Mouse (Mus musculus): Measurements from ENCODE around the gene Wnt5a. TPM values are rescaled to one million over a fixed set of nuclear protein-coding genes. Genes with fewer than 3 reads are reported as not detected.

Wnt5a gene
- polyA plus RNA-seq, 1 experiment, result not detected

GRCm38 (mm10) chr14:28508288-28509258 lies 4.0 kb downstream of the Wnt5a start:
- Histone ChIP-seq H3K4me3 (replicated peaks) (no peak overlapping the region), H3K4me1 (peaks cover 16% of the 10 kb centered on the region), H3K27me3 (replicated peaks) (peaks cover 93% of the 10 kb centered on the region), H3K9me3 (no peaks in the 10 kb centered on the region; the same call in 1 of the 2 replicates), H3K36me3 (replicated peaks; ENCODE audit: low read length) (no peaks in the 10 kb centered on the region)
- TF ChIP-seq FLI1 (IDR thresholded peaks at IDR 0.05; ENCODE audit: low read length) (no peak), GATA1 (IDR thresholded peaks at IDR 0.05; ENCODE audit: borderline replicate concordance, low read length) (no peak)

GRCm38 (mm10) chr14:28509441-28510340 lies 5.1 kb downstream of the Wnt5a start:
- Histone ChIP-seq H3K4me1 (peaks cover 13% of the 10 kb centered on the region; the same call in 1 of the 2 replicates), H3K9me3 (no peaks in the 10 kb centered on the region), H3K27me3 (replicated peaks) (peaks cover 82% of the 10 kb centered on the region), H3K36me3 (replicated peaks; ENCODE audit: low read length) (no peaks in the 10 kb centered on the region), H3K4me3 (replicated peaks) (no peak overlapping the region)
- TF ChIP-seq FLI1 (IDR thresholded peaks at IDR 0.05; ENCODE audit: low read length), result no peak
- no peak for TF ChIP-seq GATA1 (IDR thresholded peaks at IDR 0.05; ENCODE audit: borderline replicate concordance, low read length)

DNA sequence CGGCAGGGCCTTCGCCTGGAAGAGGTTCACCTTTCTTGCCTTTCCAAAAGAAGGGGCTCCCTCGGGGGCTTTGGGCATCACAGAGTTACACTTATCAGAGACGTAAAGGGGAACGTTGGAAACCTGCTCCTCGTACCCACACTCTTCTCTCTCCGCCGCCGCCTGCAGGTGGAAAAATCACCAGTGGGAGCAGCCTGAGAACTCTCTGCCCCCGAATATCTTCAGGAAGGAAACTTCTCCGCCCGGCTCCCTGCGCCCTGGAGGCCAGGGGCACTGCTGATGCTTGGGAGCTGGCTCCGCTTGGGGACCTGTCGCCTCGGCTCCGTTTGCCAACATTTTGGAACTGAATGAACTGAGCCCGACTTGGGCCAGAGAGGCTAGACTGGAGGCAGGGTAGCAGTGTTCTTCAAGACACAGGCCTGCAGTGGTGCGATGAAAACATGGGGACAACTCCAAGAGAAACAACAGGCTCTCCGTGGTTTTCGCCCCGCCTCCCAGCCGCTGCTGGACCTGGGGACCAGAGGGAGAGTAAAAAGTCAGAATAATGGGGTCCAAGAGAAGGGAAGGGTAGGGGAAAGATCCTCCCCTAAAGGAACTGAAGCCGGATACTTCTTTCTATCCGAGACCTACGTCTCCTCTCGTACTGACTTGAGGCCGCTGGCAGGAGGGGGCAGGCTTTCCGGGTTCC lies 5.9 kb downstream of the Wnt5a start:
- H3K27me3 ChIP-seq (replicated peaks), result peaks cover 75% of the 10 kb centered on the region
- H3K9me3 ChIP-seq, result no peaks in the 10 kb centered on the region
- no peak for TF ChIP-seq GATA1 (IDR thresholded peaks at IDR 0.05; ENCODE audit: borderline replicate concordance, low read length)
- no peak for TF ChIP-seq FLI1 (IDR thresholded peaks at IDR 0.05; ENCODE audit: low read length)
- H3K4me3 ChIP-seq (replicated peaks), result no peak overlapping the region
- no peaks in the 10 kb centered on the region for H3K36me3 ChIP-seq (replicated peaks; ENCODE audit: low read length)
- H3K4me1 ChIP-seq, result peaks cover 5% of the 10 kb centered on the region; the same call in 1 of the 2 replicates

DNA sequence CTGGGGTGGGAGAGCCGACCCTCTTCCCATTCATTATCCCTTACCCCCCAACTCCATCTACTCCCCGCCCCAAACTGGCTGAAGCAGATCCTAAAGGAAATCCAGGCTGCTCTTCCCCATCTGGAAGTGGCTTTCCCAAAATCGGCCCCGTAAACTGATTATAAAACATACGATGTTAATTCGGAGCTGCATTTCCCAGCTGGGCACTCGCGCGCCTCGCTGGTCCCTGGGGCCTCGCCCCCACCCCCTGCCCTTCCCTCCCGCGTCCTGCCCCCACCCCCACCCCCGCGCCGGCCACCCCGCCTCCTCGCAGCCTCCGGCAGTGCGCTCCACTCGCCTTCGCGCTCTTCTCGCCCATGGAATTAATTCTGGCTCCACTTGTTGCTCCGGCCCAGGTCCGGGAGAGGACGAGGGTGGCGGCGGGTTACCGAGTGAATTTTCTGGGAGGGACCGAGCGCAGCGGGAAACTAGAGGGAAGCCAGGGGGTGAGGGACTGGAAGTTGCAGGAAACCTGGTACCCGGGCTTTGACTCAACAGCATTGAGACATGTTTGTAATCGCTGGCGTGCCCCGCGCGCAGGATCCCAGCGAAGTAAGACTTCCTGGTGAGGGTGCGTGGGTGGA lies 6.6 kb downstream of the Wnt5a start:
- H3K9me3 ChIP-seq, result no peaks in the 10 kb centered on the region
- H3K4me1 ChIP-seq, result no peaks in the 10 kb centered on the region
- TF ChIP-seq GATA1 (IDR thresholded peaks at IDR 0.05; ENCODE audit: borderline replicate concordance, low read length) (no peak), FLI1 (IDR thresholded peaks at IDR 0.05; ENCODE audit: low read length) (no peak)
- no peaks in the 10 kb centered on the region for H3K36me3 ChIP-seq (replicated peaks; ENCODE audit: low read length)
- no peak overlapping the region for H3K4me3 ChIP-seq (replicated peaks)
- peaks cover 69% of the 10 kb centered on the region for H3K27me3 ChIP-seq (replicated peaks)

DNA sequence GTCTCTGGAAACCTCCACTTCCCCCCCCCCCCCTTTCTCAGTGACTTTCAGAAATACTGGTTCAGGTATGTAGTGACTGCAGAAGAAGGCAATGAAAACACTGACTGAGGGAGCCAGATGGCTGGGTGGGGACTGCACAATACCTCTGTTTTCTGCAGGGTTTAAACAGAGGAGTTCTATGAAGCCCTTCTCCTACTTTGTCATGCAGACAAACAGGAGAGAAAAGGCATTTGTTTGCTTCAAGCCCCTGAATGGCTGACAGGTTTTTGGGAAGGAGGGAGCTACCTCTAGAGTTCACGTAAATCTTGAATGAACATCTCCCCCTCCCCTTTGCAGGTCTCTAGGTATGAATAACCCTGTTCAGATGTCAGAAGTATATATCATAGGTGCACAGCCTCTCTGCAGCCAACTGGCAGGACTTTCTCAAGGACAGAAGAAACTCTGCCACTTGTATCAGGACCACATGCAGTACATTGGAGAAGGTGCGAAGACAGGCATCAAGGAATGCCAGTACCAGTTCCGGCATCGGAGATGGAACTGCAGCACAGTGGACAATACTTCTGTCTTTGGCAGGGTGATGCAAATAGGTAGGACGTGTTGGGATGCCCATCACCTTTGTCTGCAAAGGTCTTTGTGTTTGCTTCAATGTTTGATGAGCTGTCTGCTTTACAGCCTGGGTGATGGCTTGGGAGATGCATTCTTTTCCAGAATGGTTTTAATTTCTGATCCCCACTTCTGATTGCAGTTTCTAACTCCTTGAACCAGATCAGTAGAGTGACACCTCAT lies 8.4 kb downstream of the Wnt5a start:
- no peak for TF ChIP-seq GATA1 (IDR thresholded peaks at IDR 0.05; ENCODE audit: borderline replicate concordance, low read length)
- no peak for TF ChIP-seq FLI1 (IDR thresholded peaks at IDR 0.05; ENCODE audit: low read length)
- H3K36me3 ChIP-seq (replicated peaks; ENCODE audit: low read length), result no peaks in the 10 kb centered on the region
- peaks cover 2% of the 10 kb centered on the region for H3K9me3 ChIP-seq
- no peaks in the 10 kb centered on the region for H3K4me1 ChIP-seq
- no peak overlapping the region for H3K4me3 ChIP-seq (replicated peaks)
- H3K27me3 ChIP-seq (replicated peaks), result peaks cover 50% of the 10 kb centered on the region

GRCm38 (mm10) chr14:28514171-28514570 lies 9.6 kb downstream of the Wnt5a start:
- no peak for TF ChIP-seq GATA1 (IDR thresholded peaks at IDR 0.05; ENCODE audit: borderline replicate concordance, low read length)
- TF ChIP-seq FLI1 (IDR thresholded peaks at IDR 0.05; ENCODE audit: low read length), result no peak
- Histone ChIP-seq H3K36me3 (replicated peaks; ENCODE audit: low read length) (no peaks in the 10 kb centered on the region), H3K9me3 (peaks cover 9% of the 10 kb centered on the region), H3K4me3 (replicated peaks) (no peak overlapping the region), H3K27me3 (replicated peaks) (peaks cover 38% of the 10 kb centered on the region), H3K4me1 (no peaks in the 10 kb centered on the region)

DNA sequence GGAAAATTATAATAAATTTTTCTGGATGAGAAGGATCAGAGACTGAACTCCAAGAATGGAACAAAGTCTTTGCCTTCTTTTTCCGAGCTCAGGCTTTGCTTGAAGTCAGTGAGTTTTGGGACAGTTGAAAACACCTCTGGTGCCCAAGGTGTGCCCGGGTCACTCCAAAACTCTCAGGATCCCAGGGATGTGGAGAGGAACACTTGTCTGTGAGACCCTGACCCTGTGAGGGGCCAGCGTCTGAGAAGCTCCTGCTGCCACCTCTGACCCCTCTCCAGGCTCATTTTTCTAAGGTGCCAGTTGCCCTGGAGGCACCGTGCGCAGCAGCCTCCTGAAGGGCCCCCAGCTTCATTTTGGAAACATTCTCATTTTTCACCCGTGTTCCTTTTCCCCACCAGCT lies 10.8 kb downstream of the Wnt5a start:
- peaks cover 27% of the 10 kb centered on the region for H3K27me3 ChIP-seq (replicated peaks)
- TF ChIP-seq GATA1 (IDR thresholded peaks at IDR 0.05; ENCODE audit: borderline replicate concordance, low read length), result no peak
- TF ChIP-seq FLI1 (IDR thresholded peaks at IDR 0.05; ENCODE audit: low read length), result no peak
- peaks cover 18% of the 10 kb centered on the region for H3K9me3 ChIP-seq
- H3K4me1 ChIP-seq, result no peaks in the 10 kb centered on the region
- H3K36me3 ChIP-seq (replicated peaks; ENCODE audit: low read length), result no peaks in the 10 kb centered on the region
- no peak overlapping the region for H3K4me3 ChIP-seq (replicated peaks)
